Mouse (Mus musculus) liver, adult 2 months (tissue): ENCODE measurements around the gene Ndrg3.

ENCODE experiments used
- CTCF ChIP-seq: fragments of 200-500 bp; IDR thresholded peaks from 2 replicates; pipeline ENCODE4 v1.5.1; 2011; ENCODE audit warnings: low read depth, low read length, control low read depth
- POLR2A ChIP-seq: fragments of 200-500 bp; IDR thresholded peaks from 2 replicates; pipeline ENCODE4 v1.6.1; 2011; ENCODE audit warnings: low read length, control low read depth; ENCODE audit not compliant: insufficient read depth; ENCODE audit errors: extremely low read depth

DNA sequence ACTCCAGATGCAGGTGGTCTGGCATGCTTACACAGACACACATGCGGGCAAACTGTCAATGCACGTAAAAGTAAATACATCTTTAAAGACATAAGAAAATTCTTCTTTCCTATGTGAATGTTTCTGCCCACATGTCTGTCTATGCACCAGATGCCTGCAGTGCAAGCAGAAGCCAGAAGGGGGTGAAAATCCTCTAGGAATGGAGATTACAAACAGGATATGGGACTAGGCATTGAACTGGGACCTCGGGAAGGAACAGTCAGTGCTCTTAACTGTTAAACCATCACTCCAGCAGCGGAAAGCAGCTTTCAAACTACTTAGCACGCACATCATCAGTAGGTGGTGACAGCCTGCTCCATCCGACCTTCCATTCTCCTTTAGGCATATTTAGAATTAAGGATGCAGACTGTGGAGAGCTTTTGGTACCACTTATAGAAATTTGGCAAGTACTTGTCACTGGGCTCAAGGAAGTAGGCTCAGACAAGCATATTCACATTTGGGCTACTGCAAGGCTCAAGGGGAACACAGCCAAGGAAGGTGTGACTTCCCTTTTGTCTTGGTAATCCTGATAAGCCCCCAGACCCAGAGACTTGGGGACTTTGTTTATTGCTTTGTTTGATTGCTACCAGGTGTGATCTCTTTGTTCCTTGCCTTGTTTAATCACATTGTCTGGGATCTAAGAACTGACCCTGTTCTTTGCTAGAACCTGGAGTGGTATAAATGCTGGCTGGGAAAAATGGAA, 86.7 kb downstream of the Ndrg3 start:
- peak; percentile 63 for TF ChIP-seq CTCF
- no peak for TF ChIP-seq POLR2A
